In the genomic region with DNA sequence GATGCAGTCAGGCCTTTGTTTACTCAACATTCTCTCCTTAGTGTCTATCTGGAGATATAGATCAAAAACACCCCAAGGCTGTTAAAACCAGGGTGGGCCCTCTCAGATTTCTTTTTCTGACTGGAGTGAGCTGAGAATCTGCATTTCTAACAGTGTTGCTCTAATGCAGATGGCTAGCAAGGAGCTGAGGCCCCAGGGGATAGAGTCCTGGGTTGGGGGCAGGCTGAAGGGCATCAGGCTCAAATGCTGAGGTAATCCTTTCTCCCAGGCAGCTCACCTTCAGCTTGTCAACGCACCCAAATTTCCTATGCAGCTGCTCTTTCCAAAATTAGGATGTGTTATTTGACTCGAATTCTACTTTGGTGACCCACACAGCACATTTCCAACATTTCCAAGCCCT, we compare ENCODE assay signal across 8 mouse cellular contexts.
DNase-seq lines count a peak whose midpoint lies in the region; ATAC-seq and TF ChIP-seq lines count a peak whose summit lies in the region.
"Had no signal": no experiment of that assay in that cellular context is flagged by ENCODE, and none has a peak within 500 bp of the region (broad histone marks: within the 10 kb centered on the region; RNA-seq: fewer than 3 reads in every experiment).

No protein-coding gene starts in this region.

- ATAC-seq in lung, postnatal 0 days = no peak; the same call in 1 of the 2 replicates
- peak; percentile 24; the same call in 1 of the 2 replicates for ATAC-seq in forebrain, embryonic 15.5 days (replicated peaks)
- ATAC-seq in limb, embryonic 13.5 days (ENCODE audit: low FRiP score, low read depth) = peak; percentile 29
- ATAC-seq in stomach, postnatal 0 days (ENCODE audit: low FRiP score, low TSS enrichment) = no peak

- 9% methylated on average over 2 of the region's 2 CpGs for WGBS in lung, postnatal 0 days
- 7% methylated on average over 2 of the region's 2 CpGs for WGBS in lung, adult 2 months
- 14% methylated on average over 2 of the region's 2 CpGs for WGBS in forebrain, embryonic 15.5 days
- WGBS in limb, embryonic 13.5 days = 15% methylated on average over 2 of the region's 2 CpGs
- 17% methylated on average over 2 of the region's 2 CpGs for WGBS in stomach, postnatal 0 days

- H3K4me2 ChIP-seq in lung, postnatal 0 days (replicated peaks; ENCODE audit: low read depth, low read length) = peak overlapping the region; percentile 49
- H3K4me2 ChIP-seq in forebrain, embryonic 15.5 days (replicated peaks) = peak overlapping the region; percentile 29
- peak overlapping the region; percentile 54 for H3K4me2 ChIP-seq in limb, embryonic 13.5 days (replicated peaks)
- peak overlapping the region; percentile 42 for H3K4me2 ChIP-seq in stomach, postnatal 0 days (replicated peaks; ENCODE audit: low read depth)

- no peak overlapping the region for H3K9ac ChIP-seq in lung, postnatal 0 days (replicated peaks; ENCODE audit: low read depth)
- no peak overlapping the region; the same call in 1 of the 2 replicates for H3K9ac ChIP-seq in forebrain, embryonic 15.5 days (replicated peaks)
- peak overlapping the region; percentile 13; the same call in 1 of the 2 replicates for H3K9ac ChIP-seq in limb, embryonic 13.5 days
- no peak overlapping the region for H3K9ac ChIP-seq in stomach, postnatal 0 days (ENCODE audit: low read length)

- DNase-seq in lung, postnatal 0 days (ENCODE audit: low spot score) = no peak
- no peak for DNase-seq in lung, adult 2 months
- no peak for DNase-seq in stomach, postnatal 0 days (ENCODE audit: low spot score)
- no peak for DNase-seq in Muller cell, postnatal 12 days (ENCODE audit: inconsistent ontology term)
- no peak for DNase-seq in frontal cortex, adult 2 months (ENCODE audit: extremely low spot score in 1 of 2, low spot score in 1 of 2)
- DNase-seq: thymus, postnatal 4 days had no signal

- no peak overlapping the region for H3K4me3 ChIP-seq in lung, postnatal 0 days (ENCODE audit: low read depth, low read length)
- H3K4me3 ChIP-seq in lung, adult 2 months (replicated peaks; ENCODE audit: extremely low read depth, low read depth, low read length) = no peak overlapping the region
- peak overlapping the region; percentile 7 for H3K4me3 ChIP-seq in forebrain, embryonic 15.5 days
- H3K4me3 ChIP-seq in limb, embryonic 13.5 days = 0 out of 2 replicates have a peak overlapping the region, but pooled peaks have one; percentile 17
- H3K4me3 ChIP-seq in stomach, postnatal 0 days (ENCODE audit: low read depth, low read length) = no peak overlapping the region

- no peak for TF ChIP-seq EP300 in lung, postnatal 0 days (IDR thresholded peaks at IDR 0.05)
- TF ChIP-seq EP300 in stomach, postnatal 0 days (optimal IDR thresholded peaks at IDR 0.05) = no peak

- no peak for TF ChIP-seq POLR2A in lung, adult 2 months (IDR thresholded peaks at IDR 0.05; ENCODE audit: borderline replicate concordance, extremely low read depth, low read depth, low read length)

- H3K36me3 ChIP-seq in lung, postnatal 0 days (ENCODE audit: insufficient read depth, low read length) = no peaks in the 10 kb centered on the region
- H3K36me3 ChIP-seq in forebrain, embryonic 15.5 days = no peaks in the 10 kb centered on the region
- H3K36me3 ChIP-seq in limb, embryonic 13.5 days = no peaks in the 10 kb centered on the region
- H3K36me3 ChIP-seq in stomach, postnatal 0 days (ENCODE audit: control insufficient read depth, insufficient read depth, low read length) = no peaks in the 10 kb centered on the region

- TF ChIP-seq CTCF in lung, postnatal 0 days (IDR thresholded peaks at IDR 0.05) = no peak
- no peak for TF ChIP-seq CTCF in lung, adult 2 months (IDR thresholded peaks at IDR 0.05; ENCODE audit: insufficient read depth, low read length)
- no peak for TF ChIP-seq CTCF in stomach, postnatal 0 days (IDR thresholded peaks at IDR 0.05; ENCODE audit: low read depth)

- H3K27me3 ChIP-seq in lung, postnatal 0 days (replicated peaks; ENCODE audit: insufficient read depth, low read length) = no peaks in the 10 kb centered on the region
- H3K27me3 ChIP-seq in forebrain, embryonic 15.5 days = no peaks in the 10 kb centered on the region
- H3K27me3 ChIP-seq in limb, embryonic 13.5 days = no peaks in the 10 kb centered on the region
- H3K27me3 ChIP-seq in stomach, postnatal 0 days (ENCODE audit: control insufficient read depth, insufficient read depth, low read length) = no peaks in the 10 kb centered on the region

- no peak overlapping the region for H3K27ac ChIP-seq in lung, postnatal 0 days (ENCODE audit: low read length)
- H3K27ac ChIP-seq in forebrain, embryonic 15.5 days (replicated peaks) = peak overlapping the region; percentile 9
- H3K27ac ChIP-seq in limb, embryonic 13.5 days = peak overlapping the region; percentile 86
- H3K27ac ChIP-seq in stomach, postnatal 0 days (replicated peaks) = no peak overlapping the region

- H3K4me1 ChIP-seq in lung, postnatal 0 days (ENCODE audit: insufficient read depth, low read depth, low read length) = no peaks in the 10 kb centered on the region
- H3K4me1 ChIP-seq in lung, adult 2 months (ENCODE audit: control insufficient read depth, insufficient read depth, low read length) = no peaks in the 10 kb centered on the region
- H3K4me1 ChIP-seq in forebrain, embryonic 15.5 days = peaks cover 11% of the 10 kb centered on the region
- no peaks in the 10 kb centered on the region for H3K4me1 ChIP-seq in limb, embryonic 13.5 days
- H3K4me1 ChIP-seq in stomach, postnatal 0 days (replicated peaks; ENCODE audit: control insufficient read depth, insufficient read depth) = no peaks in the 10 kb centered on the region

- no peaks in the 10 kb centered on the region for H3K9me3 ChIP-seq in lung, postnatal 0 days (ENCODE audit: low read length)
- H3K9me3 ChIP-seq in forebrain, embryonic 15.5 days = no peaks in the 10 kb centered on the region
- 0 out of 2 replicates have a peak, but pooled peaks cover 3% of the 10 kb centered on the region for H3K9me3 ChIP-seq in limb, embryonic 13.5 days
- H3K9me3 ChIP-seq in stomach, postnatal 0 days (ENCODE audit: control insufficient read depth, low read length) = no peaks in the 10 kb centered on the region

Comparison
In these comparisons a context has a peak if more than half of its experiments do, and no peak if none do; other contexts are left out.
1. ATAC-seq: peak in forebrain, embryonic 15.5 days (single experiment) and limb, embryonic 13.5 days (single experiment); none in lung, postnatal 0 days (single experiment) and stomach, postnatal 0 days (single experiment).
2. H3K27ac ChIP-seq: peak in forebrain, embryonic 15.5 days (single experiment) and limb, embryonic 13.5 days (single experiment); none in lung, postnatal 0 days (single experiment) and stomach, postnatal 0 days (single experiment).
3. H3K4me3 ChIP-seq: peak in forebrain, embryonic 15.5 days (single experiment) and limb, embryonic 13.5 days (single experiment); none in lung, postnatal 0 days (single experiment), lung, adult 2 months (single experiment) and stomach, postnatal 0 days (single experiment).
4. Peak in every context shown above with its lines, with median percentiles within 50 percentile points of each other: H3K4me2 ChIP-seq.